Mouse (Mus musculus): ENCODE measurements at regions not wholly inside any gene's neighbourhood (a gene's known extent, or its start where the extent isn't known, plus 50 kb on each side); places are given as distances from the start of the nearest gene placed in this dataset.
A peak's percentile ranks its signal among the peaks of the same experiment; 100 is the strongest.

DNA sequence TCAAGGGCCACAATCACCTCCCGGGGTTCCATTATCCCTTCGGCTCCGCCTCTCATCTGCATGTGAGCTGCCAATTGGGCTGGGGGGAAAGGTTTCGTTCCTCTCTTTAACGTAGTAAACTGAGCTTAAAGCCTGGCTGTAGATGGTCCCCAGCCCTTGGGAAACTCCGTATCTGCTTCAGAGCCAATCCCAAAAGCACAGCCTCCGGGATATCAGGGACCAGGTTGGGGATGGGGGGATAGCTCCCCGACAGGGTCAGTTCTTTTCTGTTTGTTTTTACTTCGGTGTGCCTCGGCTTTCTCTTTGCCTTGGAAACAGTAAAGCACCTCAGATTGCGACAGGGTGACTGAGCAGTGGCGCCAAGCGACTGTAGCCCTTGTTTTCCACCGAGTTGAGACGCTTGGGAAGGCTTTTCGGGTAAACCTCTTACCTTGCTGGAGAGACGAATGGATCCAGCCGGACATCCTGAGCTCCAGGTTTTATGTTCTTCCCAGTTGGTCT is 64.5 kb downstream of the Tfap2c start:
- H3K4me1 ChIP-seq (replicated peaks; ENCODE audit: control insufficient read depth, insufficient read depth, low read length): no peaks in the 10 kb centered on the region
- H3K4me3 ChIP-seq (ENCODE audit: control insufficient read depth, insufficient read depth, low read length): peak overlapping the region; percentile 15
- H3K36me3 ChIP-seq (ENCODE audit: control insufficient read depth, insufficient read depth, low read length): no peaks in the 10 kb centered on the region
- no peak for DNase-seq
- TF ChIP-seq POLR2A (IDR thresholded peaks at IDR 0.05; ENCODE audit: control insufficient read depth, extremely low read depth, insufficient read depth, low read length, poor library complexity) (no peak), CTCF (IDR thresholded peaks at IDR 0.05; ENCODE audit: borderline replicate concordance, control insufficient read depth, extremely low read depth, insufficient read depth, low read length, poor library complexity) (no peak)
- 1% methylated on average over 18 of the region's 18 CpGs for WGBS
- no peaks in the 10 kb centered on the region; the same call in 1 of the 2 replicates for H3K27me3 ChIP-seq (ENCODE audit: control insufficient read depth, insufficient read depth, low read length)
- no peak overlapping the region for H3K27ac ChIP-seq (ENCODE audit: control insufficient read depth, insufficient read depth, low read length)

DNA sequence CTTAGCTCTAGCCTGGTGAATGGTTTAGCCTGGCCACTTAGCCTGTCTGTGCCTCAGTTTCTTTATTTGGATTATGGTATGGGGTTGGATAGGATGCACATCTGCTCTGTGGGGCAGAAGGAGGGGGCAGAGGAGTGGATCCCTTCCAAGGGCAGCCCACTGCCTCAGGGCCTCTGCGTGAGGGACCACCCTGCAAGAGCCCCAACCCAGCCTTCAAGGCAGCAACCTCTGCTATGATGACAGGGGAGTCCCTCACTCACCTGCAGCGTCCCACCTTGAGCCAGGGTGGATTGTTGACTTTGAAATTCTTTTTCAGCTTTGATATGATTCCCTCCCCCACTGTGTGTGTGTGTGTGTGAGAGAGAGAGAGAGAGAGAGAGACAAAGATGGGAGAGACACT is 65.8 kb downstream of the Tfap2c start:
- Histone ChIP-seq H3K4me3 (ENCODE audit: control insufficient read depth, insufficient read depth, low read length) (no peak overlapping the region), H3K36me3 (ENCODE audit: control insufficient read depth, insufficient read depth, low read length) (no peaks in the 10 kb centered on the region), H3K27me3 (ENCODE audit: control insufficient read depth, insufficient read depth, low read length) (no peaks in the 10 kb centered on the region; the same call in 1 of the 2 replicates), H3K27ac (ENCODE audit: control insufficient read depth, insufficient read depth, low read length) (no peak overlapping the region), H3K4me1 (replicated peaks; ENCODE audit: control insufficient read depth, insufficient read depth, low read length) (peaks cover 7% of the 10 kb centered on the region)
- no peak for TF ChIP-seq POLR2A (IDR thresholded peaks at IDR 0.05; ENCODE audit: control insufficient read depth, extremely low read depth, insufficient read depth, low read length, poor library complexity)
- no peak for TF ChIP-seq CTCF (IDR thresholded peaks at IDR 0.05; ENCODE audit: borderline replicate concordance, control insufficient read depth, extremely low read depth, insufficient read depth, low read length, poor library complexity)
- no peak for DNase-seq
- 68% methylated on average over 2 of the region's 2 CpGs for WGBS

DNA sequence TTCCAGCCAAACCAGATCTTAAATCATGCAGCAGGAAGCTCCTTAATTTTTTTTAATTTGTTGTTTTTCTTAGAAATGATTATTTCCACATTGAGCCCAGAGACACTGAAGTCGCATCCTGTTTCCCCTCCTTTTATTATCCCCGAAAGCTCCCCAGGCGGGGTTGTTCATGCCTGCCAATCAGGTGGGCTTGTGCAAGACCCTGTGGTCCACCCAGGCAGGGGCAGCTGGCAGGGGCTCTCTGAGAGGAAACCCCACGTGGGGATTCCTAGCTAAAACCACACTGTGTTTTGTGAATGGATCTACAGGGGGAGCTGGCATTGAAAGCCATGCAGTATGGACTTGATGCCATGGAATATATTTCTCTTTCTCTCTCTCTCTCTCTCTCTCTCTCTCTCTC is 66.2 kb downstream of the Tfap2c start:
- Histone ChIP-seq H3K27ac (ENCODE audit: control insufficient read depth, insufficient read depth, low read length) (no peak overlapping the region), H3K36me3 (ENCODE audit: control insufficient read depth, insufficient read depth, low read length) (no peaks in the 10 kb centered on the region), H3K27me3 (ENCODE audit: control insufficient read depth, insufficient read depth, low read length) (no peaks in the 10 kb centered on the region; the same call in 1 of the 2 replicates), H3K4me3 (ENCODE audit: control insufficient read depth, insufficient read depth, low read length) (no peak overlapping the region), H3K4me1 (replicated peaks; ENCODE audit: control insufficient read depth, insufficient read depth, low read length) (peaks cover 12% of the 10 kb centered on the region)
- TF ChIP-seq CTCF (IDR thresholded peaks at IDR 0.05; ENCODE audit: borderline replicate concordance, control insufficient read depth, extremely low read depth, insufficient read depth, low read length, poor library complexity) (no peak), POLR2A (IDR thresholded peaks at IDR 0.05; ENCODE audit: control insufficient read depth, extremely low read depth, insufficient read depth, low read length, poor library complexity) (no peak)
- 31% methylated on average over 4 of the region's 4 CpGs for WGBS
- no peak for DNase-seq

DNA sequence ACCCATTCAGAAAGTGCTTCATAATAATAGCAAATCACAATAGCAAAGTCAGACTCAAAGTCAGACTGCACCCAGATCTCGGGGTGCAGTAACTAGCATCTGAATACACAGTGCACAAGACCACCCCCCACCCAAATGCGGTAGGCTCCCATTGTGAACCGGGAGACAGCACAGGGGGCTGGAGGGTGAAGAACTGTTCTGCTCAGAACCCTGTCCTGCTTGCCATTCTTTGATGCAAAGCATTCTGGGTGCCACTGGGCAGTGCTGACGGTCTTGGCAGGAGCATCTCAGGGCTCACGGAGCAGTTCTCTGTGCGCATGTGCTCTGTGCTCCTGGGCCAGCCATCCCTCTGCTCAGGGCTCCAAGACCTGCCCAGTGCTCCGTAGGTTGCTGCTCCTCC is 69.8 kb downstream of the Tfap2c start:
- H3K27me3 ChIP-seq (ENCODE audit: control insufficient read depth, insufficient read depth, low read length): peaks cover 7% of the 10 kb centered on the region
- H3K27ac ChIP-seq (ENCODE audit: control insufficient read depth, insufficient read depth, low read length): no peak overlapping the region; the same call in 1 of the 2 replicates
- TF ChIP-seq POLR2A (IDR thresholded peaks at IDR 0.05; ENCODE audit: control insufficient read depth, extremely low read depth, insufficient read depth, low read length, poor library complexity) (no peak), CTCF (IDR thresholded peaks at IDR 0.05; ENCODE audit: borderline replicate concordance, control insufficient read depth, extremely low read depth, insufficient read depth, low read length, poor library complexity) (no peak)
- peaks cover 12% of the 10 kb centered on the region for H3K4me1 ChIP-seq (replicated peaks; ENCODE audit: control insufficient read depth, insufficient read depth, low read length)
- H3K36me3 ChIP-seq (ENCODE audit: control insufficient read depth, insufficient read depth, low read length): no peaks in the 10 kb centered on the region
- H3K4me3 ChIP-seq (ENCODE audit: control insufficient read depth, insufficient read depth, low read length): no peak overlapping the region
- 92% methylated on average over 7 of the region's 7 CpGs for WGBS
- no peak for DNase-seq

DNA sequence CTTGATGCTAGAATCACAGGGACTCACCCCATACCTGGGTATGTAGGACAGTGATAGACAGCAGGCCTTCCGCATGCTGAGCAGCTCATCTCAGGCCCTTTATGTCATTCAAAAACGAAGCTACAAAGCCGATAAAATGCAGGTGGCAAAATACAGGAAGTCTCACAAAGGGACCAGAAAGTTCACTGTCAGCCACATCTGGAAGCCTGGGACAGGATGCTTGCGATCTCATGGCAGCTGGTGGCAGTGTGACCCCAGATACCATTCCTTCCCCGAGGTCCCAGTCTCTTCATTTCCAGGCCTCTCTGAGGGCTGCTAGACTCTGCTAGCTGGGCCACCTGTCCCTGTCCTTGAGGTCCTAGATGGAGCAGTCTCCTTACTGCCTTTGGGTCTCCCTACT is 70.6 kb downstream of the Tfap2c start:
- DNase-seq: peak; percentile 52
- 6% methylated on average over 5 of the region's 5 CpGs for WGBS
- TF ChIP-seq POLR2A (IDR thresholded peaks at IDR 0.05; ENCODE audit: control insufficient read depth, extremely low read depth, insufficient read depth, low read length, poor library complexity) (no peak), CTCF (IDR thresholded peaks at IDR 0.05; ENCODE audit: borderline replicate concordance, control insufficient read depth, extremely low read depth, insufficient read depth, low read length, poor library complexity) (no peak)

DNA sequence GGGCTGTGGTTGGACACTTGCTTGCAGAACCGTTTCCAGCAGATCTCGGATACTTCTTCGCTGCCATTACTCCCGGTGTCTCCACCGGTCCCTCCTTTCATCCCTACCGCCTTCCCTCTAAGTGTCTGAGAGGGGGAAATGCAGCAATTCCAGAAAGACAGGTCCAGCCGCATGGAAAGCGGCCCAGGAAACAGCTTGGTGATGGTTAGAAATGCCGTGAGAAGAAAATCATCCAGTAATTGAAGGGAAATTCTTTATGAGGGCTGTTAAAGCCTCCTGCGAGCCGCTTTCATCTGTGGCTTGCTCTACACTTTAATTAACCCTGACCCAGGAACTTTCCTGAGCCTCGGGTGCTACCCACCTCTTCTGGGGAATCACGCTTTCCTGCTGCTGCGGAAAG is 74.3 kb downstream of the Tfap2c start:
- no peak overlapping the region for H3K27ac ChIP-seq (ENCODE audit: control insufficient read depth, insufficient read depth, low read length)
- H3K36me3 ChIP-seq (ENCODE audit: control insufficient read depth, insufficient read depth, low read length): no peaks in the 10 kb centered on the region
- WGBS: 16% methylated on average over 14 of the region's 14 CpGs
- H3K27me3 ChIP-seq (ENCODE audit: control insufficient read depth, insufficient read depth, low read length): peaks cover 7% of the 10 kb centered on the region
- H3K4me3 ChIP-seq (ENCODE audit: control insufficient read depth, insufficient read depth, low read length): no peak overlapping the region
- DNase-seq: no peak
- H3K4me1 ChIP-seq (replicated peaks; ENCODE audit: control insufficient read depth, insufficient read depth, low read length): peaks cover 12% of the 10 kb centered on the region
- TF ChIP-seq POLR2A (IDR thresholded peaks at IDR 0.05; ENCODE audit: control insufficient read depth, extremely low read depth, insufficient read depth, low read length, poor library complexity) (no peak), CTCF (IDR thresholded peaks at IDR 0.05; ENCODE audit: borderline replicate concordance, control insufficient read depth, extremely low read depth, insufficient read depth, low read length, poor library complexity) (no peak)

More for the DNA sequence above, 70.6 kb downstream of the Tfap2c start:
- Histone ChIP-seq H3K4me3 (ENCODE audit: control insufficient read depth, insufficient read depth, low read length) (no peak overlapping the region), H3K27ac (ENCODE audit: control insufficient read depth, insufficient read depth, low read length) (no peak overlapping the region; the same call in 1 of the 2 replicates), H3K4me1 (replicated peaks; ENCODE audit: control insufficient read depth, insufficient read depth, low read length) (peaks cover 12% of the 10 kb centered on the region), H3K27me3 (ENCODE audit: control insufficient read depth, insufficient read depth, low read length) (peaks cover 7% of the 10 kb centered on the region), H3K36me3 (ENCODE audit: control insufficient read depth, insufficient read depth, low read length) (no peaks in the 10 kb centered on the region)
